Mouse (Mus musculus): ENCODE results near the gene Uqcc2.

Gene Uqcc2

GRCm38 (mm10) chr17:27077133-27077532 lies 56.6 kb downstream of the Uqcc2 start:
- DNase-seq (ENCODE audit: low read depth, low spot score): peak; percentile 59

DNA sequence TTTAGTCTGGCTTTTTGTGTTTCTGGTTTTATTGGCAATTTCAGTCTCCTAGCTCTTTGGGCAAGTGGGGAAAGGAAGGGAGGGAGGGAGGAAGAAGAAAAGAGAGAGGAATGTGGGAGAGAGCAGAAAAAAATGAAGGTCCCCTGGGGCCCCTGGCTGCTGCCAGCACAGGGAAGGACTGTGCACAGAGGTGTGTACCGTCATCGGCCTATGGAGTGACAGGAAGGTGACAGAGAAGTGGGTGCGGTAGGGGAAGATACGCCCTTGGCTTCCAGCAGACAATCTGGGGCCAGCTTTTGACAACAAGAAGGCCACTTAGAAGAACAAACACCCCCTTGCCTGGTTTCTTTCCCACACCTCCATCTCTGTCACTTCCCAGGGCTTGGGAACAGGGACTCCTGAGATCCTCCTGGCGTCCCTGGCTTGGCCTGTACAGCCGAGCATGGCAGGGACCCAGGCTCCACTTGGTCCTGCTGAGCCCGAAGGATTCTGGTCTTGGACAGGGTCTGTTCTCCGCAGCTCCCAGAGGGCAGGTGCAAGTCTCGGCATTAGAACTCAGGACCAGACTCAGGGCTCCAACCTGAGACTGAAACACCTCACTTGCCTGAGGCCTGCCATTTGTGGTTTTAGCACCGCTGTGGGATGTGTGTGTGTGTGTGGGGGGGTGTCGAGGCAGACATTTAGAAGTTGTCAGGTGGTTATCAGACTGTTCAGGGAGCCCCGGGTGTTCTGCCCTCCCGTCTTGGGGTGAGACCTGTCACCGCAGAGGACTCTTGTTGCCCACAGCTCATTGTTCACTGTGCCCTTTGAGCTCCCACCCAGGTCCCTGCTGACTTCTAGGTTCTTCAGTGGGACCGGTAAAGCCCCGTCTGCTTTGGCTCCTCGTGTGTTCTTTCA lies 58.6 kb downstream of the Uqcc2 start:
- no peak for DNase-seq (ENCODE audit: low read depth, low spot score)

DNA sequence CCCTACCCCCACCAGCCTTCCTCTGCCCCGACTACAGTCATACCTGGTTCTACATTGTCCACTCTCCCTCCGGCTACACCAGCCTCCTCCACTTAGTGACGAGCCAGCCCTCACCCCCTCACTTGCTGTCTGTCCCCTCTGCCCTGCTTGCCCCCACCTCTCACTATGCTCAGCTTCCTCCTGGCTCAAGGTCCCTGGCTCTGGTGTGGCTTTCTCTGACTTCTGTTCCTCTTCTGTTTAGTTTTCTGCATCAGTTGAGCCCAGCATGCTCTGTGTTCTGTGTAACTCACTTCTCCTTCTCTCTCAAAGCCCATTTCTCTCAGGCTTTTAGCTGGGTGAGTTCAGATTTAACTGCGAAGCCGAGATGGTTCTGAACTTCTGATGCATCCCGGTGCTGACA lies 59.5 kb downstream of the Uqcc2 start:
- no peak for DNase-seq (ENCODE audit: low read depth, low spot score)

DNA sequence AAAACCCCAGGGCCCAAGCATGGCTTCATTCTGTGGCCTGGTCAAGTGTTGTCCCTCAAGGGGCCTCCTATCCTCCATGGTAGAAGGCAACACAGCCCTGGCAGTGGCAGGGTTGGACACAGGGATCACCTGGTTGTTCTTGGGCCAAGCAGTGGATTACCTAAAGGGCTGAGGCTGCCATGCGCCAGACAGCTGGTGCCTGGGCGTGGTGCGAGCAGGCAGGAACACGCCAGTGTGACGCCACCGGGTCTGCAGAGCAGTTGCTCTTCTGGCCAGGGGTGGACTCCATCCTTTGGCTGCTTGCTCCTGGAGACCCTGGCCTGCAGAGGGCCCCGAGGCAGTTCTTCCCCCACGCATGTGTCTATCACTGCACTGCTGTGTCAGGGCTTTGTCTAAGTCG lies 59.9 kb downstream of the Uqcc2 start:
- no peak for DNase-seq (ENCODE audit: low read depth, low spot score)

DNA sequence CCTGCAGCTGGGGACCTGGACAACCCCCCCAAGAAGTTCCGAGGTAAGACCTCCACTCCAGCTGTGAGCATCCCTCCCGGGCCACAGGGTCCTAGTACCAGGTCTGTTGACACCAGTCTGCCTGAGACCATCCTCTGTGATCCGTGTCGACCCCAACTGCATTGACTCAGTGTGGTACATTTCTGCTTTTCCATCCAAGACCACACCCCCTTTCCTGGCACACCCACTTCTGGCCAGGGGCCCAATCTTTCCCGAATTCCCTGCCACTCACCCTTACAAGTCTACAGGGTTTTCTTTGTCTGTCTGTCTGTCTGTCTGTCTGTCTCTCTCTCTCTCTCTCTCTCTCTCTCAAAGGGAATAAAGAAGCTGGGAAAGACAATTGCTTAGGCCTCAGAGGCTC lies 60.6 kb downstream of the Uqcc2 start:
- no peak for DNase-seq (ENCODE audit: low read depth, low spot score)

Data from R1 (cell line).